Mouse (Mus musculus) C2C12 (cell line): ENCODE measurements around the gene Csmd2. TPM values are rescaled to one million over a fixed set of nuclear protein-coding genes. Genes with fewer than 3 reads are reported as not detected.

ENCODE experiments used
- H3K27me3 ChIP-seq: one replicate; pipeline ENCODE4 v1.6.1; 2011; ENCODE audit not compliant: control insufficient read depth, insufficient read depth, insufficient read length
- H3K36me3 ChIP-seq: one replicate; pipeline ENCODE4 v1.6.1; 2011; ENCODE audit not compliant: control insufficient read depth, insufficient read depth
- H3K4me3 ChIP-seq: one replicate; pipeline ENCODE4 v1.5.1; 2011; ENCODE audit warnings: mild to moderate bottlenecking, control low read depth; ENCODE audit not compliant: poor library complexity, insufficient read depth, severe bottlenecking
- H3K79me2 ChIP-seq: one replicate; pipeline ENCODE4 v1.6.1; 2011; ENCODE audit not compliant: control insufficient read depth, insufficient read depth
- H3K79me3 ChIP-seq: one replicate; pipeline ENCODE4 v1.6.1; 2011; ENCODE audit warnings: low read depth, control low read depth
- H3ac ChIP-seq: one replicate; pipeline ENCODE3; 2011; ENCODE audit warnings: low read depth; ENCODE audit not compliant: control insufficient read depth, insufficient read length
- CEBPB ChIP-seq: IDR thresholded peaks from one replicate; pipeline ENCODE4 v1.6.1; 2011; ENCODE audit warnings: low read depth, mild to moderate bottlenecking, control low read depth, moderate library complexity
- CTCF ChIP-seq: IDR thresholded peaks from one replicate; pipeline ENCODE4 v1.5.1; 2011; ENCODE audit not compliant: control insufficient read depth, insufficient read depth, insufficient read length
- FOSL1 ChIP-seq: IDR thresholded peaks from one replicate; pipeline ENCODE4 v1.8.0; 2011; ENCODE audit warnings: mild to moderate bottlenecking, low read length; ENCODE audit not compliant: poor library complexity, insufficient read depth, severe bottlenecking
- MAX ChIP-seq: IDR thresholded peaks from one replicate; pipeline ENCODE4 v1.6.1; 2011; ENCODE audit warnings: mild to moderate bottlenecking, control low read depth
- MYOD1 ChIP-seq: IDR thresholded peaks from one replicate; pipeline ENCODE4 v1.6.1; 2011; ENCODE audit warnings: low read depth; ENCODE audit not compliant: control insufficient read depth, insufficient read length
- MYOG ChIP-seq: IDR thresholded peaks from one replicate; pipeline ENCODE4 v1.6.1; 2011; ENCODE audit not compliant: control insufficient read depth, insufficient read length; ENCODE audit errors: extremely low read depth
- USF1 ChIP-seq: IDR thresholded peaks from one replicate; pipeline ENCODE4 v1.6.1; 2011; ENCODE audit warnings: low read depth, mild to moderate bottlenecking, control low read depth, moderate library complexity
- polyA plus RNA-seq: library from polyadenylated mRNA; unstranded; fragments of >200 nt; fragmentation: generic; extraction: Trizol; gene quantifications from one replicate; pipeline ENCODE4 v1.2.1, GENCODE M21; 2012; ENCODE audit warnings: missing spikeins

Gene Csmd2
- polyA plus RNA-seq, 1 experiment, result not detected

DNA sequence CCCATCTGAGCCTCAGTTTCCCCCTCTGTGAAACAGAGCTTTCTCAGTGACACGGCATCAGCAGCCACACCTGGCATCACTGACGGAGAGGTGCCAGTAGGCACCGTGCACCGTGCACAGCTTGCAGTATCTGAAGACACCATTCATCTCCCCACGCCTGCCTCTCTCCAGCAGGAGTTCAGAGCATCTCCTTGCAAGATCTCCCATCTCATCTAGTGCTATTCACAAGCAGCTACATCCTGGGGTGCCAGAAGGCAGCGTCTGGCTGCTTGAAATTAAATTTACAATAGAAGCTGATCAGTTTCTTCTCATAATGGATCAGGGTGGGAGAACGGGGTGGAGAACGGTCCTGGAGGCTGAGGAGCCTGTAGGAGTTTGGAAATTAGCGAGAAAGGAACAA is 79.5 kb downstream of the Csmd2 start:
- Histone ChIP-seq H3K36me3 (no peaks in the 10 kb centered on the region), H3ac (no peak overlapping the region), H3K79me2 (no peaks in the 10 kb centered on the region), H3K27me3 (no peaks in the 10 kb centered on the region), H3K4me3 (no peak overlapping the region), H3K79me3 (no peaks in the 10 kb centered on the region)
- TF ChIP-seq CEBPB (no peak), CTCF (no peak)

- H3ac ChIP-seq, result no peak overlapping the region
- H3K79me3 ChIP-seq, result no peaks in the 10 kb centered on the region
- H3K79me2 ChIP-seq, result no peaks in the 10 kb centered on the region
- H3K4me3 ChIP-seq, result no peak overlapping the region
- no peaks in the 10 kb centered on the region for H3K36me3 ChIP-seq
- TF ChIP-seq MYOG (no peak), FOSL1 (no peak), MAX (no peak), USF1 (no peak), MYOD1 (no peak), CEBPB (no peak), CTCF (no peak)
- no peaks in the 10 kb centered on the region for H3K27me3 ChIP-seq
Observed at GRCm38 (mm10) chr4:128084466-128084865, 96.8 kb downstream of the Csmd2 start.

DNA sequence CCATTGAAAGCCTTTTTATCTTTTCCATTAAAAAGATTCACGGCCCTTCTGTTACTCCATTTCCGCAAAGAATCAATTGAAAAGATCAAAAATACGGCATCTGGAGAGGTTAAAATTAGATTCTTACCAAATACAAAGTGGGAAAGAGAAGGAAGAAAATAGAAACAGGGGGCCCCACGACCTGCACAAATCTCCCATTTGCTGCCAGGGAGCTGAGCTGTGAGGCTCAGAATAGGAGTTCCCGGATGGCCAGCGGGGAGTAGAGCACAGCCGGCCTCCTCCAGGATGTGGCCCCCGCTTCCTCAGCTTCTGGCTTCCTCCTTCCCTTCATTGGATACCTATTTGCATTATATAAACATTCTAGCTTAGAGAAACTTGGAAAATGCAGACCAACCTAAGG is 97.4 kb downstream of the Csmd2 start:
- no peak for TF ChIP-seq CEBPB
- TF ChIP-seq FOSL1, result no peak
- no peak for TF ChIP-seq USF1
- no peak for TF ChIP-seq CTCF
- no peak for TF ChIP-seq MYOD1
- H3K4me3 ChIP-seq, result no peak overlapping the region
- H3K27me3 ChIP-seq, result no peaks in the 10 kb centered on the region
- H3ac ChIP-seq, result no peak overlapping the region
- H3K79me2 ChIP-seq, result no peaks in the 10 kb centered on the region
- no peaks in the 10 kb centered on the region for H3K79me3 ChIP-seq
- H3K36me3 ChIP-seq, result no peaks in the 10 kb centered on the region

DNA sequence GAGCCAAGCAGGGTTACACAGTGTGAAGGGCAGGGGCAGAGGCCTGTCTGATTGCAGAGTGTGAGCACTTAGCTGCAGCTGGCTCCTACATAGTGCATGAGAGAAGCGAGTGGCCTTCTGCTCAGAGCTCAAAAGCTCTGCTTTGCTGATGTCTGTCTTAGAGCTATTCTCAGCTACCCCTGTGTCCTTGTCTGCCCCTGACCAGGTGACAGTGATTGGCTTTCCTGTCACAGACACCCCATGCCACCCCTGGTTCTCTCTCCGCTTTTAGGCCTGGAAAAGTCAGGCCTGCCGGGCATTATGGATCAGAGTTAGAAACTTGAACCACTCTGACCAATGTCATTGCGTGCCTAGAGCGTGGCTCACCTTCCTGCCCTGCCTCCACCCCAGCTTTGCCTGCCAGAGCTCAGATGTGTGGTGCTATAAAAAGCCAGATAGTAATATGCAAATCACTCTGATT is 99.5 kb downstream of the Csmd2 start:
- no peak overlapping the region for H3ac ChIP-seq
- H3K79me2 ChIP-seq, result no peaks in the 10 kb centered on the region
- no peaks in the 10 kb centered on the region for H3K36me3 ChIP-seq
- no peak overlapping the region for H3K4me3 ChIP-seq
- TF ChIP-seq USF1, result no peak
- no peaks in the 10 kb centered on the region for H3K27me3 ChIP-seq
- no peaks in the 10 kb centered on the region for H3K79me3 ChIP-seq

GRCm38 (mm10) chr4:128087704-128088103 is 100.0 kb downstream of the Csmd2 start:
- H3ac ChIP-seq, result no peak overlapping the region
- H3K36me3 ChIP-seq, result no peaks in the 10 kb centered on the region
- H3K79me3 ChIP-seq, result no peaks in the 10 kb centered on the region
- no peaks in the 10 kb centered on the region for H3K79me2 ChIP-seq
- TF ChIP-seq CEBPB (no peak), MYOG (no peak), CTCF (no peak), MYOD1 (no peak), FOSL1 (no peak), USF1 (no peak), MAX (no peak)
- no peaks in the 10 kb centered on the region for H3K27me3 ChIP-seq
- H3K4me3 ChIP-seq, result no peak overlapping the region

DNA sequence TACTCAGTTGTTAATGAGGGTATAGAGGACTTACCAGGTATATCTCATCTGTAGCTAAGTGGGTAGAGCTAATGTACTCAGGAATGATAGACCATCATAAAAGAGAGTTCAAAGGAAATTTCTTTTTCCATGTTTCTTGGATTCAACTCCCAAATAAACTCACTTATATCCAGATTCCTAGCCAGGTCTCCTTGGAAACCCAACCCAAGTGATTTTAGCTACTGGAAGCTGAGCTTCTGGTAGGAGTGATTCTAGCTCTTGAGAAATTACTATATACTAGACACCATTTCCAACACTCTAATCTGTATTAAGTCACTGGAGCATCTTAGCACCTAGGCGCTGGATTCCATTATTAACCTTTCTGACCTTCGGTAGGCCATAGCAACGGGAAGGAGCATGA is 100.6 kb downstream of the Csmd2 start:
- Histone ChIP-seq H3K79me3 (no peaks in the 10 kb centered on the region), H3K4me3 (no peak overlapping the region), H3ac (no peak overlapping the region), H3K79me2 (no peaks in the 10 kb centered on the region), H3K27me3 (no peaks in the 10 kb centered on the region), H3K36me3 (no peaks in the 10 kb centered on the region)
- TF ChIP-seq MYOD1 (no peak), MYOG (no peak), CEBPB (no peak), CTCF (no peak), FOSL1 (no peak), USF1 (no peak), MAX (no peak)

- TF ChIP-seq USF1, result no peak
- no peak for TF ChIP-seq MAX
- TF ChIP-seq CTCF, result no peak
- TF ChIP-seq MYOG, result no peak
- no peak for TF ChIP-seq FOSL1
- no peak for TF ChIP-seq MYOD1
- no peak for TF ChIP-seq CEBPB
- no peaks in the 10 kb centered on the region for H3K79me3 ChIP-seq
- H3K27me3 ChIP-seq, result no peaks in the 10 kb centered on the region
- H3K36me3 ChIP-seq, result no peaks in the 10 kb centered on the region
- no peak overlapping the region for H3K4me3 ChIP-seq
- no peaks in the 10 kb centered on the region for H3K79me2 ChIP-seq
- no peak overlapping the region for H3ac ChIP-seq
Observed at GRCm38 (mm10) chr4:128091938-128092337, 104.3 kb downstream of the Csmd2 start.
